Mouse (Mus musculus) neural tube, embryonic 13.5 days (tissue): ENCODE results near the gene Fam110c. TPM values are rescaled to one million over a fixed set of nuclear protein-coding genes. Genes with fewer than 3 reads are reported as not detected.

ENCODE experiments used
- ATAC-seq: fragments of 200-750 bp; cut with Nextera tagmentation; 2 replicates; pipeline ENCODE4 v1.8.0; 2017; ENCODE audit warnings: low read depth, mild to moderate bottlenecking, moderate TSS enrichment, moderate library complexity
- H3K27ac ChIP-seq: fragments of 300-500 bp; sonication (generic); replicated peaks from 2 replicates; pipeline ENCODE4 v1.5.1; 2015; ENCODE audit warnings: moderate library complexity, mild to moderate bottlenecking, inconsistent platforms
- H3K27me3 ChIP-seq: fragments of 300-500 bp; sonication (generic); 2 replicates; pipeline ENCODE4 v1.6.1; 2015; ENCODE audit warnings: mild to moderate bottlenecking, inconsistent platforms
- H3K36me3 ChIP-seq: fragments of 300-500 bp; sonication (generic); 2 replicates; pipeline ENCODE4 v1.6.1; 2015; ENCODE audit warnings: mild to moderate bottlenecking, inconsistent platforms
- H3K4me1 ChIP-seq: fragments of 300-500 bp; sonication (generic); replicated peaks from 2 replicates; pipeline ENCODE4 v1.6.1; 2015; ENCODE audit warnings: inconsistent platforms
- H3K4me2 ChIP-seq: fragments of 300-500 bp; sonication (generic); 2 replicates; pipeline ENCODE4 v1.6.1; 2015; ENCODE audit warnings: inconsistent platforms, mild to moderate bottlenecking, moderate library complexity
- H3K4me3 ChIP-seq: fragments of 300-500 bp; sonication (generic); 2 replicates; pipeline ENCODE4 v1.5.1; 2015; ENCODE audit warnings: mild to moderate bottlenecking, inconsistent platforms
- H3K9ac ChIP-seq: fragments of 300-500 bp; sonication (generic); 2 replicates; pipeline ENCODE4 v1.6.1; 2015; ENCODE audit warnings: moderate library complexity, mild to moderate bottlenecking, inconsistent platforms
- H3K9me3 ChIP-seq: fragments of 300-500 bp; sonication (generic); 2 replicates; pipeline ENCODE4 v1.6.1; 2016; ENCODE audit warnings: inconsistent platforms
- WGBS: fragments of 180-500 bp; shearing (Covaris S2); methylation state at CpG from one replicate; pipeline ENCODE4 v1.1.7; 2015; 5-methylcytosine and 5-hydroxymethylcytosine counted together
- polyA plus RNA-seq: library from polyadenylated mRNA; unstranded; fragments of >200 nt; fragmentation: Nextera tagmentation; extraction: Ambion mirVana; gene quantifications from 2 replicates; pipeline ENCODE4 v1.2.1, GENCODE M21; 2015

Fam110c gene
- polyA plus RNA-seq, 1 experiment from 2014 or later = 0.08 TPM

DNA sequence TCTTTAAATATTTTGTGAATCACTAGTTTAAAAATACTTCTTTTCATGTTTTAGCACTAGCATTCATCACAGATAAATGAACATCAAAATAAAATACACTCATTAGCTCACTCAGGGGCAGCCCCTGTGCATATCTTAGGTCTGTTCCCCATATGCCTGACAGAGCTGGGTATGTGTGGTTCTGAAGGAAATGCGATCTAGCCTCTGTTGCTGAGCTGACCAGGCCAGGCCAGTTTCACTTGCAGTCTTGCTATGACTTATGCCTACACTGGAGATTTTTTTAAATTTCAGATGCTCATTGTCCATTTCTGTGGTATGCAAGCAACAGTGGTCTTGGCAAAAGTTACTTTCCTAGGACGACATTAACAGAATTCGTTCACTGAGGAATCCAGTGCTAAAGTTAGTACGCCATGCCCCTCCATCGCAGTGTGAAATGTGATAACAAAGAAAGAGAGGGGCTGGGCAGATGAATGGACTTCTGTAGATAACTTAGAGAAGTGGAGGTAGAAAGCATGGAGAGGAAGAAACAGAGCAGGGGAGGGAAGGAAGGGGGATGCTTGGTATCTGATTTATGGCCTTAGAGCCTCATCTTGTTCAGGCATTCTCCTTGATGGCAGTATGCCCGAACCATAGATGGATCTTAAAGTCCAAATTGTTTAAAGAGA lies 7.4 kb downstream of the Fam110c start:
- Histone ChIP-seq H3K36me3 (no peaks in the 10 kb centered on the region), H3K4me1 (no peaks in the 10 kb centered on the region), H3K9me3 (no peaks in the 10 kb centered on the region), H3K4me3 (no peak overlapping the region), H3K27me3 (peaks cover 14% of the 10 kb centered on the region), H3K27ac (no peak overlapping the region), H3K4me2 (no peak overlapping the region), H3K9ac (no peak overlapping the region)
- ATAC-seq = no peak
- WGBS = 82% methylated on average over 6 of the region's 6 CpGs

DNA sequence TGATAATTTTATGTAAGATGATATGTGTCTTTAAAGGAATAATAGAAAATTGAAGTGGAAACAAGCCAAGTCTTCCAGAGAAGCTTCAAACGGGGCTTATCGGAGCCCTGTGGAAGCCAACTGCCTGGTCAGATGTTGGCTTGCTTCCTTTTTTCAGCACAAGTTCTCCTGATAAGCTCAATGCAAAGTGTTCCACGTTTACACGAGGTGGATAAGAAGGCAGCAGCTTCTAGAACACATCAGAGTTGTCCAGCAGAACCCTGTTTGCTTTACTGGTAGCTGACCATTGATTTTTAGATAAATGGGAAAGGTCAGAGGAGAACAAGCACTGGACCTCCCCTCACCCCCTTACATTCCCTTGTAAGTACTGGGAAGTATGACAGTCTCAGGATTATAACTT lies 9.3 kb downstream of the Fam110c start:
- no peak for ATAC-seq
- no peaks in the 10 kb centered on the region for H3K27me3 ChIP-seq
- H3K27ac ChIP-seq = no peak overlapping the region
- WGBS = 85% methylated on average over 4 of the region's 4 CpGs
- no peaks in the 10 kb centered on the region for H3K9me3 ChIP-seq
- H3K4me1 ChIP-seq = no peaks in the 10 kb centered on the region
- H3K36me3 ChIP-seq = no peaks in the 10 kb centered on the region
- H3K4me2 ChIP-seq = no peak overlapping the region
- H3K4me3 ChIP-seq = no peak overlapping the region
- H3K9ac ChIP-seq = no peak overlapping the region

- no peak overlapping the region for H3K4me2 ChIP-seq
- no peak overlapping the region for H3K9ac ChIP-seq
- H3K36me3 ChIP-seq = no peaks in the 10 kb centered on the region
- H3K27me3 ChIP-seq = no peaks in the 10 kb centered on the region
- no peaks in the 10 kb centered on the region for H3K4me1 ChIP-seq
- no peak overlapping the region for H3K27ac ChIP-seq
- H3K9me3 ChIP-seq = no peaks in the 10 kb centered on the region
- WGBS = 87% methylated on average over 4 of the region's 4 CpGs
- H3K4me3 ChIP-seq = no peak overlapping the region
- no peak for ATAC-seq
These were observed 9.7 kb downstream of the Fam110c start for GRCm38 (mm10) chr12:31083407-31083806.

DNA sequence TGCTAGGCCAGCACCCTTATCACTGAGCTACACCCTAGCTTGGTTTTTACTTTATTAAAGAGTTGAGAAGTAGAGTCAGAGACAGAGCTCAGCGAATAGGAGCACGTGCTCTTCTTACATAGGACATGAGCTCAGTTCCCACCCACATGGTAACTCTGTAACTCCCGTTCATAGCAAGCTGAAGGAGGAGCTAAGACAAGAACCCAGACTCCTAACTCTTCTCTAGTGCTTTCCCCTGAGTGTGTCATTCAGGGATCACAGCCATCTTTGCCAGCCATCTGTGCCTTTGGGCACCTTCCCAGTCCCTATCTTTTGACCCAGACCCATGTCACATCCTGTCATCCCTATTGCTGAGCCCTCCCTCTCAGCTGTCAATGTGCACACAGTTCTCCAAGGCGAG lies 13.4 kb downstream of the Fam110c start:
- H3K36me3 ChIP-seq = no peaks in the 10 kb centered on the region
- no peaks in the 10 kb centered on the region for H3K27me3 ChIP-seq
- H3K4me2 ChIP-seq = no peak overlapping the region
- no peak overlapping the region for H3K27ac ChIP-seq
- H3K4me1 ChIP-seq = no peaks in the 10 kb centered on the region
- no peak for ATAC-seq
- no peak overlapping the region for H3K4me3 ChIP-seq
- H3K9me3 ChIP-seq = no peaks in the 10 kb centered on the region
- H3K9ac ChIP-seq = no peak overlapping the region
- 89% methylated on average over 4 of the region's 4 CpGs for WGBS

GRCm38 (mm10) chr12:31090401-31090800 lies 16.7 kb downstream of the Fam110c start:
- no peak overlapping the region for H3K9ac ChIP-seq
- no peak for ATAC-seq
- H3K4me3 ChIP-seq = no peak overlapping the region
- no peak overlapping the region for H3K4me2 ChIP-seq
- H3K4me1 ChIP-seq = no peaks in the 10 kb centered on the region
- WGBS = 26% methylated on average over 6 of the region's 6 CpGs
- no peak overlapping the region for H3K27ac ChIP-seq
- no peaks in the 10 kb centered on the region for H3K9me3 ChIP-seq
- no peaks in the 10 kb centered on the region for H3K36me3 ChIP-seq
- no peaks in the 10 kb centered on the region for H3K27me3 ChIP-seq

- no peaks in the 10 kb centered on the region for H3K27me3 ChIP-seq
- no peak for ATAC-seq
- H3K4me2 ChIP-seq = no peak overlapping the region
- WGBS = 81% methylated on average over 11 of the region's 11 CpGs
- H3K4me1 ChIP-seq = no peaks in the 10 kb centered on the region
- no peaks in the 10 kb centered on the region for H3K9me3 ChIP-seq
- H3K36me3 ChIP-seq = no peaks in the 10 kb centered on the region
- no peak overlapping the region for H3K27ac ChIP-seq
- no peak overlapping the region for H3K4me3 ChIP-seq
- H3K9ac ChIP-seq = no peak overlapping the region
These were observed 17.4 kb downstream of the Fam110c start for GRCm38 (mm10) chr12:31090882-31091640.

GRCm38 (mm10) chr12:31092481-31092880 lies 18.8 kb downstream of the Fam110c start:
- H3K4me2 ChIP-seq = no peak overlapping the region
- WGBS = 10% methylated on average over 5 of the region's 5 CpGs
- no peaks in the 10 kb centered on the region for H3K4me1 ChIP-seq
- H3K4me3 ChIP-seq = no peak overlapping the region
- no peak overlapping the region for H3K27ac ChIP-seq
- ATAC-seq = no peak
- no peaks in the 10 kb centered on the region for H3K27me3 ChIP-seq
- no peaks in the 10 kb centered on the region for H3K36me3 ChIP-seq
- H3K9me3 ChIP-seq = no peaks in the 10 kb centered on the region
- H3K9ac ChIP-seq = no peak overlapping the region

DNA sequence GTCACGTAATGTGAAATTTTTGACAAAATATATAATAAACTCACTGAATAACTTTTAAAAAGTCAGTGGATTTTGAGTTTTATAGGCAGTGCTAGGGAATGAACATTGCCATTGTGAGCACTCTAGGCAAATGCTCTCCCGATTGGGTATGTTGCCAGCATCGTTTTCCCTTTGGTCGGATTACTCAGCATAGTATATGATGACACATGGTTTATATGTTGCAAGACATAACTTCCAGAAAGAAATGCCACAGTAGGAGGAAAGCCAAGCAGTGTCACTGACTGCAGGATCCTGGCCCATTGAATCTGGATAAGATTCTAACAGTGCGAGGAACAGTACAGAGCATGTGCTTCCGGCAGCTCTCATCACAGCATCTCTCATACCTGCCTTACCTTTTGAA lies 23.5 kb downstream of the Fam110c start:
- H3K36me3 ChIP-seq = no peaks in the 10 kb centered on the region
- H3K9me3 ChIP-seq = no peaks in the 10 kb centered on the region
- no peak for ATAC-seq
- no peak overlapping the region for H3K4me3 ChIP-seq
- no peak overlapping the region for H3K4me2 ChIP-seq
- 94% methylated on average over 6 of the region's 6 CpGs for WGBS
- H3K27ac ChIP-seq = no peak overlapping the region
- no peak overlapping the region for H3K9ac ChIP-seq
- H3K4me1 ChIP-seq = no peaks in the 10 kb centered on the region
- H3K27me3 ChIP-seq = no peaks in the 10 kb centered on the region

- H3K4me1 ChIP-seq = no peaks in the 10 kb centered on the region
- H3K9ac ChIP-seq = no peak overlapping the region
- H3K27ac ChIP-seq = no peak overlapping the region
- 96% methylated on average over 4 of the region's 4 CpGs for WGBS
- no peaks in the 10 kb centered on the region for H3K9me3 ChIP-seq
- no peaks in the 10 kb centered on the region for H3K36me3 ChIP-seq
- ATAC-seq = no peak
- no peaks in the 10 kb centered on the region for H3K27me3 ChIP-seq
- H3K4me2 ChIP-seq = no peak overlapping the region
- no peak overlapping the region for H3K4me3 ChIP-seq
These were observed 27.5 kb downstream of the Fam110c start for GRCm38 (mm10) chr12:31101190-31101589.

DNA sequence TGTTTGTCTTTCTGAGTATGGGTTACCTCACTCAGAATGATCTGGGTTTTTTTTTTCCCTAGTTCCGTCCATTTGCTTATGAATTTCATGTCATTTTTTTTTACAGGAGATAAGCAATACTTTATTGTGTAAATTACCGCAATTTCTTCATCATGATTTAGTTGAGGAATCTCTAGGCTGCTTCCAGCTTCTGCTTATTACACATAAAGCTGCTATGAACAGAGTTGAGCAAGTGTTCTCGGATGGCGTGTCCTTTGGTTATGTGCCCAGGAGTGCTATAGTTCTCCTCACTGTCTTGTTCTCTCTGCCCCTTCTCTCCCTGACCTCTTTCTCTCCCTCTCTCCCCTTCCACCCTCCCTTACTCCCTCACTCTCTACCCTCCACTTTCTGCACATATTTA lies 28.2 kb downstream of the Fam110c start:
- no peak for ATAC-seq
- H3K4me1 ChIP-seq = no peaks in the 10 kb centered on the region
- no peak overlapping the region for H3K9ac ChIP-seq
- no peak overlapping the region for H3K4me2 ChIP-seq
- no peaks in the 10 kb centered on the region for H3K27me3 ChIP-seq
- WGBS = 87% methylated on average over 4 of the region's 4 CpGs
- no peak overlapping the region for H3K4me3 ChIP-seq
- no peak overlapping the region for H3K27ac ChIP-seq
- H3K9me3 ChIP-seq = no peaks in the 10 kb centered on the region
- no peaks in the 10 kb centered on the region for H3K36me3 ChIP-seq

DNA sequence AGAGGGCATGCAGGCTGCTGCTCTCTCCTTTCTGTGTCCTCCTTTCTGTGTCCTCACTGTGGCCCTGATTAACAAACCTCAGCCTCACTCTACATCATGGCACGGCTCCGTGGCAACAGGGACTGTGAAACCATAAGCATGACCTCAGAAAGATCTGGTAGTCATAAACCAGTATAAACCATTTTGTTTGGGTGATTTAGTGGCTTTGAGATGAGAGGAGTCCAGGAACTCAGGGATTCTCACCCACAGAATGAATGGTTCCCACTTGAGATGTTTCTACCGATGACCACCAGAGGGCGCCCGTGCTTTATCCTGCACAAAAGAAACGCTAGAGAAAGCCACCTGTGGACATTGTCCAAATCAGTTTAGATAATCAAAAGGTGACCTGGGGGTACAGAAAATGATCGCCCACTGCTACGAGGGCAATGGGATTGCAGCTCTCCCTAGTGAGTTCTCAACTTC lies 42.4 kb downstream of the Fam110c start:
- WGBS = 25% methylated on average over 8 of the region's 8 CpGs
- H3K27me3 ChIP-seq = no peaks in the 10 kb centered on the region
- no peak for ATAC-seq
- no peak overlapping the region for H3K4me2 ChIP-seq
- H3K4me1 ChIP-seq = no peaks in the 10 kb centered on the region
- no peaks in the 10 kb centered on the region for H3K9me3 ChIP-seq
- H3K9ac ChIP-seq = no peak overlapping the region
- H3K27ac ChIP-seq = no peak overlapping the region
- no peaks in the 10 kb centered on the region for H3K36me3 ChIP-seq
- H3K4me3 ChIP-seq = no peak overlapping the region

- no peak overlapping the region for H3K9ac ChIP-seq
- no peaks in the 10 kb centered on the region for H3K27me3 ChIP-seq
- 80% methylated on average over 5 of the region's 5 CpGs for WGBS
- no peaks in the 10 kb centered on the region for H3K36me3 ChIP-seq
- no peak overlapping the region for H3K4me2 ChIP-seq
- H3K4me1 ChIP-seq = no peaks in the 10 kb centered on the region
- no peak overlapping the region for H3K27ac ChIP-seq
- no peak overlapping the region for H3K4me3 ChIP-seq
- H3K9me3 ChIP-seq = no peaks in the 10 kb centered on the region
- no peak for ATAC-seq
These were observed 46.9 kb downstream of the Fam110c start for GRCm38 (mm10) chr12:31120535-31120934.
